Comparison of ENCODE assay signal across 28 mouse cellular contexts in genomic region chr5:8416683-8417413, GRCm38 (mm10). TPM values are rescaled to one million over a fixed set of nuclear protein-coding genes. Genes with fewer than 3 reads are reported as not detected.
DNase-seq lines count a peak whose midpoint lies in the region; ATAC-seq and TF ChIP-seq lines count a peak whose summit lies in the region.
"Had no signal": no experiment of that assay in that cellular context is flagged by ENCODE, and none has a peak within 500 bp of the region (broad histone marks: within the 10 kb centered on the region; RNA-seq: fewer than 3 reads in every experiment).

No protein-coding gene starts in this region.

- H3K9ac ChIP-seq in embryonic facial prominence, embryonic 14.5 days (ENCODE audit: low read depth, low read length): no peak overlapping the region
- no peak overlapping the region for H3K9ac ChIP-seq in lung, embryonic 16.5 days (ENCODE audit: low read length)
- H3K9ac ChIP-seq: forebrain, embryonic 12.5 days; limb, embryonic 12.5 days; stomach, embryonic 15.5 days had no signal

- H3K27ac ChIP-seq in embryonic facial prominence, embryonic 14.5 days (replicated peaks; ENCODE audit: low read depth, low read length): no peak overlapping the region
- no peak overlapping the region for H3K27ac ChIP-seq in embryonic facial prominence, embryonic 10.5 days (replicated peaks)
- H3K27ac ChIP-seq in lung, embryonic 16.5 days (ENCODE audit: low read length): peak overlapping the region; percentile 36
- H3K27ac ChIP-seq: forebrain, embryonic 12.5 days; hindbrain, embryonic 10.5 days; limb, embryonic 12.5 days; stomach, embryonic 15.5 days had no signal

- H3K27me3 ChIP-seq in embryonic facial prominence, embryonic 14.5 days (replicated peaks; ENCODE audit: control insufficient read depth, insufficient read depth, low read length): no peaks in the 10 kb centered on the region
- H3K27me3 ChIP-seq in embryonic facial prominence, embryonic 10.5 days (replicated peaks; ENCODE audit: low read depth, poor library complexity, severe bottlenecking): no peaks in the 10 kb centered on the region
- H3K27me3 ChIP-seq in lung, embryonic 16.5 days (ENCODE audit: control insufficient read depth, insufficient read depth, low read depth, low read length): no peaks in the 10 kb centered on the region
- H3K27me3 ChIP-seq: forebrain, embryonic 12.5 days; heart, embryonic 12.5 days; limb, embryonic 12.5 days; stomach, embryonic 15.5 days had no signal

- H3K9me3 ChIP-seq in embryonic facial prominence, embryonic 14.5 days (ENCODE audit: control insufficient read depth, low read length): no peaks in the 10 kb centered on the region
- H3K9me3 ChIP-seq in embryonic facial prominence, embryonic 10.5 days: no peaks in the 10 kb centered on the region
- no peaks in the 10 kb centered on the region for H3K9me3 ChIP-seq in lung, embryonic 16.5 days (ENCODE audit: control insufficient read depth, low read length)
- H3K9me3 ChIP-seq: forebrain, embryonic 12.5 days; G1E; heart, embryonic 12.5 days; hindbrain, embryonic 10.5 days; limb, embryonic 12.5 days; stomach, embryonic 15.5 days had no signal

- no peak for TF ChIP-seq POLR2A in lung, adult 2 months (IDR thresholded peaks at IDR 0.05; ENCODE audit: borderline replicate concordance, extremely low read depth, low read depth, low read length)

- TF ChIP-seq CTCF in lung, adult 2 months (IDR thresholded peaks at IDR 0.05; ENCODE audit: insufficient read depth, low read length): no peak

- H3K36me3 ChIP-seq in embryonic facial prominence, embryonic 14.5 days (ENCODE audit: control insufficient read depth, insufficient read depth, low read length): peaks cover 46% of the 10 kb centered on the region
- peaks cover 87% of the 10 kb centered on the region for H3K36me3 ChIP-seq in embryonic facial prominence, embryonic 10.5 days (replicated peaks)
- H3K36me3 ChIP-seq in lung, embryonic 16.5 days (ENCODE audit: control insufficient read depth, insufficient read depth, low read length): peaks cover 16% of the 10 kb centered on the region

- H3K4me3 ChIP-seq in embryonic facial prominence, embryonic 14.5 days (ENCODE audit: low read depth, low read length): no peak overlapping the region
- H3K4me3 ChIP-seq in embryonic facial prominence, embryonic 10.5 days: no peak overlapping the region
- no peak overlapping the region for H3K4me3 ChIP-seq in lung, embryonic 16.5 days (ENCODE audit: low read length)
- H3K4me3 ChIP-seq in lung, adult 2 months (replicated peaks; ENCODE audit: extremely low read depth, low read depth, low read length): no peak overlapping the region
- H3K4me3 ChIP-seq: forebrain, embryonic 12.5 days; heart, embryonic 12.5 days; hindbrain, embryonic 10.5 days; limb, embryonic 12.5 days; stomach, embryonic 15.5 days had no signal

- 78% methylated on average over 3 of the region's 3 CpGs for WGBS in embryonic facial prominence, embryonic 14.5 days
- WGBS in embryonic facial prominence, embryonic 10.5 days: 91% methylated on average over 3 of the region's 3 CpGs
- WGBS in lung, embryonic 16.5 days: 70% methylated on average over 3 of the region's 3 CpGs
- 75% methylated on average over 3 of the region's 3 CpGs for WGBS in lung, adult 2 months

- DNase-seq in embryonic facial prominence, embryonic 14.5 days (ENCODE audit: low spot score): peak; percentile 19
- no peak for DNase-seq in embryonic facial prominence, embryonic 10.5 days (ENCODE audit: low spot score)
- DNase-seq in lung, adult 2 months: no peak
- DNase-seq in R1 (ENCODE audit: low read depth, low spot score): peak; percentile 22
- DNase-seq in thymus, postnatal 10 days (ENCODE audit: low spot score in 2 of 2): no peak
- DNase-seq: adrenal gland, postnatal 25 days; cerebellum, adult 9-10 months; gastrocnemius, postnatal 25 days; heart, adult 18-20 months; heart, postnatal 10 days; kidney, postnatal 14 days; layer of hippocampus, postnatal 36 days; lung, adult 18-20 months; right cerebral cortex, adult 18-20 months; right cerebral cortex, postnatal 4 days; thymus, adult 18-20 months had no signal

- no peak overlapping the region for H3K4me2 ChIP-seq in embryonic facial prominence, embryonic 14.5 days (ENCODE audit: low read depth, low read length)
- H3K4me2 ChIP-seq in lung, embryonic 16.5 days (ENCODE audit: low read depth, low read length): no peak overlapping the region
- H3K4me2 ChIP-seq: forebrain, embryonic 12.5 days; heart, embryonic 12.5 days; limb, embryonic 12.5 days; liver, embryonic 11.5 days; stomach, embryonic 15.5 days had no signal

- H3K4me1 ChIP-seq in embryonic facial prominence, embryonic 14.5 days (ENCODE audit: control insufficient read depth, insufficient read depth, low read length): 0 out of 2 replicates have a peak, but pooled peaks cover 4% of the 10 kb centered on the region
- peaks cover 9% of the 10 kb centered on the region; the same call in 1 of the 2 replicates for H3K4me1 ChIP-seq in embryonic facial prominence, embryonic 10.5 days
- peaks cover 2% of the 10 kb centered on the region; the same call in 1 of the 2 replicates for H3K4me1 ChIP-seq in lung, embryonic 16.5 days (replicated peaks; ENCODE audit: control insufficient read depth, insufficient read depth, low read length)
- H3K4me1 ChIP-seq in lung, adult 2 months (ENCODE audit: control insufficient read depth, insufficient read depth, low read length): no peaks in the 10 kb centered on the region
- H3K4me1 ChIP-seq: stomach, embryonic 15.5 days had no signal

- ATAC-seq in embryonic facial prominence, embryonic 14.5 days (ENCODE audit: low read depth): peak; percentile 64; the same call in 1 of the 2 replicates
- peak; percentile 62 for ATAC-seq in lung, embryonic 16.5 days (ENCODE audit: low read depth)
- ATAC-seq in megakaryocyte progenitor cell, adult 5-6 weeks (replicated peaks; ENCODE audit: poor library complexity): 0 out of 2 replicates have a peak, but pooled peaks have one; percentile 4
- ATAC-seq in erythroid progenitor cell, adult 5-6 weeks (replicated peaks; ENCODE audit: low FRiP score, poor library complexity, severe bottlenecking): no peak
- ATAC-seq: hindbrain, embryonic 16.5 days; intestine, embryonic 16.5 days had no signal

RNA-seq across cellular contexts. Expression of gene Dbf4, which starts 5.7 kb away (rescaled TPM):
- polyA plus RNA-seq in embryonic facial prominence, embryonic 14.5 days (2014; fragmentation: Nextera tagmentation; extraction: Ambion mirVana): 36.6 and 37.4 TPM in 2 replicates
- polyA plus RNA-seq in embryonic facial prominence, embryonic 10.5 days (2016; fragmentation: Nextera tagmentation; extraction: Ambion mirVana): 60.8 and 65.3 TPM in 2 replicates
- polyA plus RNA-seq in lung, embryonic 16.5 days (2015; fragmentation: Nextera tagmentation; extraction: Ambion mirVana): 40.3 and 43.2 TPM in 2 replicates
- 1.8 TPM in 2 replicates for polyA plus RNA-seq in lung, adult 2 months (2012; rRNA removed)
- 66.5 and 78.2 TPM in 2 replicates for total RNA-seq in megakaryocyte progenitor cell, adult 5-6 weeks (2015)
- total RNA-seq in megakaryocyte progenitor cell, adult 5-6 weeks (2017): 65.1 and 76.5 TPM in 2 replicates
- total RNA-seq in erythroid progenitor cell, adult 5-6 weeks (2015; ENCODE audit: low replicate concordance): 209 and 239 TPM in 2 replicates
- total RNA-seq in erythroid progenitor cell, adult 5-6 weeks (2017; ENCODE audit: low replicate concordance): 228 and 308 TPM in 2 replicates

RNA-seq across cellular contexts. Expression of gene Slc25a40, which starts 5.8 kb away (rescaled TPM):
- 12.9 and 13.1 TPM in 2 replicates for polyA plus RNA-seq in embryonic facial prominence, embryonic 14.5 days (2014; fragmentation: Nextera tagmentation; extraction: Ambion mirVana)
- 9.1 and 9.5 TPM in 2 replicates for polyA plus RNA-seq in embryonic facial prominence, embryonic 10.5 days (2016; fragmentation: Nextera tagmentation; extraction: Ambion mirVana)
- polyA plus RNA-seq in lung, embryonic 16.5 days (2015; fragmentation: Nextera tagmentation; extraction: Ambion mirVana): 12.5 and 13.3 TPM in 2 replicates
- 1.5 and 2.2 TPM in 2 replicates for polyA plus RNA-seq in lung, adult 2 months (2012; rRNA removed)
- total RNA-seq in megakaryocyte progenitor cell, adult 5-6 weeks (2015): 8.5 and 9.8 TPM in 2 replicates
- 7.9 and 12.5 TPM in 2 replicates for total RNA-seq in megakaryocyte progenitor cell, adult 5-6 weeks (2017)
- 25.9 and 36.9 TPM in 2 replicates for total RNA-seq in erythroid progenitor cell, adult 5-6 weeks (2015; ENCODE audit: low replicate concordance)
- total RNA-seq in erythroid progenitor cell, adult 5-6 weeks (2017; ENCODE audit: low replicate concordance): 27.5 and 36.5 TPM in 2 replicates

RNA-seq across cellular contexts. Expression of gene Adam22, which starts 48.9 kb away (rescaled TPM):
- polyA plus RNA-seq in embryonic facial prominence, embryonic 14.5 days (2014; fragmentation: Nextera tagmentation; extraction: Ambion mirVana): 14.8 and 15.0 TPM in 2 replicates
- polyA plus RNA-seq in embryonic facial prominence, embryonic 10.5 days (2016; fragmentation: Nextera tagmentation; extraction: Ambion mirVana): 7.3 and 8.1 TPM in 2 replicates
- polyA plus RNA-seq in lung, embryonic 16.5 days (2015; fragmentation: Nextera tagmentation; extraction: Ambion mirVana): 3.7 and 4.3 TPM in 2 replicates
- polyA plus RNA-seq in lung, adult 2 months (2012; rRNA removed): 3.1 and 3.2 TPM in 2 replicates
- 0.34 and 2.6 TPM in 2 replicates for total RNA-seq in megakaryocyte progenitor cell, adult 5-6 weeks (2015)
- 0.33 and 1.6 TPM in 2 replicates for total RNA-seq in megakaryocyte progenitor cell, adult 5-6 weeks (2017)
- 11.9 TPM in 1 of 2 replicates, not detected in the other for total RNA-seq in erythroid progenitor cell, adult 5-6 weeks (2015; ENCODE audit: low replicate concordance)
- total RNA-seq in erythroid progenitor cell, adult 5-6 weeks (2017; ENCODE audit: low replicate concordance): 0.38 and 1.5 TPM in 2 replicates
- polyA plus RNA-seq: G1E had no signal

Comparison
In these comparisons a context has a peak if more than half of its experiments do, and no peak if none do; other contexts are left out.
1. DNase-seq: peak in embryonic facial prominence, embryonic 14.5 days (single experiment) and R1 (single experiment); none in embryonic facial prominence, embryonic 10.5 days (single experiment), lung, adult 2 months (single experiment) and thymus, postnatal 10 days (0 of 2).
2. RNA of gene Dbf4, which starts 5.7 kb away (polyA plus RNA-seq): 60.8 to 65.3 TPM in embryonic facial prominence, embryonic 10.5 days, 40.3 to 43.2 TPM in lung, embryonic 16.5 days and 36.6 to 37.4 TPM in embryonic facial prominence, embryonic 14.5 days; 1.8 TPM in lung, adult 2 months; every median in the first group is over 10 times any median in the second.